Mouse (Mus musculus): Measurements from ENCODE around the gene Gpat3. TPM values are rescaled to one million over a fixed set of nuclear protein-coding genes. Genes with fewer than 3 reads are reported as not detected.

Gpat3 gene
- polyA plus RNA-seq, 1 experiment from 2014 or later, result 0.60 TPM

DNA sequence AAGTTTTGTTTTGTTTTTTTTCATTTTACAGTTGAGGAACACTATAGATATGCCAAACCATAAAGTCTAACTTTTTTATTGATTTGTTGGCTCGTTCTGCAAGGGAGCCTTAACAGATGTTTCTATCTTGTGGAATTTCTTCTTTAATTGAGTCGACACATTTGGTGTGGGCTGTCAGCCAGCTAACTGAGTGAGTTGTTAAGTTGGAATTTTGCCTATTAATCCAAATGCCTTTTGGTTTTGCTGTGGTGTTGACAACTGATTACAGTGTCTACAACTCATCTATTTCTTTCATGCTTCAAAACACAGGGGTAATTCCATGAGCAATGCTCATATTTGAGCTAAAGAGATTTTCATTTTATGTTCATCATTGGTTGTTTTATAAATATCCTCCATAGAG, 20.7 kb downstream of the Gpat3 start:
- Histone ChIP-seq H3K4me1 (replicated peaks; ENCODE audit: control insufficient read depth, insufficient read depth, low read length) (no peaks in the 10 kb centered on the region), H3K27ac (ENCODE audit: low read depth, low read length) (no peak overlapping the region), H3K9me3 (ENCODE audit: control insufficient read depth, low read length) (no peaks in the 10 kb centered on the region), H3K36me3 (ENCODE audit: control insufficient read depth, insufficient read depth, low read length) (no peaks in the 10 kb centered on the region), H3K4me2 (no peak overlapping the region), H3K4me3 (ENCODE audit: low read depth, low read length) (no peak overlapping the region), H3K9ac (ENCODE audit: low read depth, low read length) (no peak overlapping the region), H3K27me3 (replicated peaks; ENCODE audit: control insufficient read depth, insufficient read depth, low read length) (no peaks in the 10 kb centered on the region)
- ATAC-seq (replicated peaks; ENCODE audit: low FRiP score) (no peak), DNase-seq (ENCODE audit: low spot score) (no peak)
- 60% methylated on average over 2 of the region's 2 CpGs for WGBS

GRCm38 (mm10) chr5:100869197-100869895, 23.8 kb downstream of the Gpat3 start:
- H3K4me2 ChIP-seq, result no peak overlapping the region
- H3K27ac ChIP-seq (ENCODE audit: low read depth, low read length), result no peak overlapping the region
- H3K4me1 ChIP-seq (replicated peaks; ENCODE audit: control insufficient read depth, insufficient read depth, low read length), result no peaks in the 10 kb centered on the region
- 60% methylated on average over 4 of the region's 4 CpGs for WGBS
- H3K27me3 ChIP-seq (replicated peaks; ENCODE audit: control insufficient read depth, insufficient read depth, low read length), result no peaks in the 10 kb centered on the region
- no peaks in the 10 kb centered on the region for H3K36me3 ChIP-seq (ENCODE audit: control insufficient read depth, insufficient read depth, low read length)
- H3K9ac ChIP-seq (ENCODE audit: low read depth, low read length), result no peak overlapping the region
- ATAC-seq (replicated peaks; ENCODE audit: low FRiP score), result no peak
- H3K9me3 ChIP-seq (ENCODE audit: control insufficient read depth, low read length), result no peaks in the 10 kb centered on the region
- no peak overlapping the region for H3K4me3 ChIP-seq (ENCODE audit: low read depth, low read length)
- DNase-seq (ENCODE audit: low spot score), result no peak

- Histone ChIP-seq H3K27me3 (replicated peaks; ENCODE audit: control insufficient read depth, insufficient read depth, low read length) (no peaks in the 10 kb centered on the region), H3K4me3 (ENCODE audit: low read depth, low read length) (no peak overlapping the region), H3K9ac (ENCODE audit: low read depth, low read length) (no peak overlapping the region), H3K36me3 (ENCODE audit: control insufficient read depth, insufficient read depth, low read length) (no peaks in the 10 kb centered on the region), H3K4me1 (replicated peaks; ENCODE audit: control insufficient read depth, insufficient read depth, low read length) (no peaks in the 10 kb centered on the region), H3K9me3 (ENCODE audit: control insufficient read depth, low read length) (no peaks in the 10 kb centered on the region), H3K4me2 (no peak overlapping the region), H3K27ac (ENCODE audit: low read depth, low read length) (no peak overlapping the region)
- 41% methylated on average over 8 of the region's 8 CpGs for WGBS
- ATAC-seq (replicated peaks; ENCODE audit: low FRiP score), result peak; percentile 18; the same call in 1 of the 2 replicates
- no peak for DNase-seq (ENCODE audit: low spot score)
Measured at GRCm38 (mm10) chr5:100871987-100872386, 26.5 kb downstream of the Gpat3 start.

DNA sequence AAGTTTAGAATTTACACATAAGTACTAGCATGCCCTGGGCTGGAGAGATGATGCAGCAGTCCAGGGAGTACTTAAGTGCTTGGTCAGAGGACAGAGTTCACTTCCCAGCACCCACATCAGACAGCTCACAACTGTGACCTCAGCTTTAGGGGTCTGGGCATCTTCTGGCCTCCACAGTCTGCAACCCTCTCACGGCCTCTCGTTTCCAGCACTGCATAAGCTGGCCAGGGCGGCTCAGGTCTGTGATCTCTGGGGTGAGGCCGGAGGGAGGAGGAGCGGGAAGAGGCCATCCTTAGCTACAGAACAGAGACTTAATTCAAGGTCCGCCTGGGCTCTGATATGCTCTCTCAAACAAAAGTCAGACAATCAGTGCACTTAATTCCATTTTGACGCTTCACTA, 29.2 kb downstream of the Gpat3 start:
- Histone ChIP-seq H3K27me3 (replicated peaks; ENCODE audit: control insufficient read depth, insufficient read depth, low read length) (no peaks in the 10 kb centered on the region), H3K9ac (ENCODE audit: low read depth, low read length) (no peak overlapping the region), H3K4me3 (ENCODE audit: low read depth, low read length) (no peak overlapping the region), H3K27ac (ENCODE audit: low read depth, low read length) (no peak overlapping the region), H3K36me3 (ENCODE audit: control insufficient read depth, insufficient read depth, low read length) (no peaks in the 10 kb centered on the region), H3K9me3 (ENCODE audit: control insufficient read depth, low read length) (no peaks in the 10 kb centered on the region), H3K4me1 (replicated peaks; ENCODE audit: control insufficient read depth, insufficient read depth, low read length) (no peaks in the 10 kb centered on the region), H3K4me2 (no peak overlapping the region)
- DNase-seq (ENCODE audit: low spot score) (no peak), ATAC-seq (replicated peaks; ENCODE audit: low FRiP score) (no peak)
- WGBS, result 74% methylated on average over 7 of the region's 7 CpGs

DNA sequence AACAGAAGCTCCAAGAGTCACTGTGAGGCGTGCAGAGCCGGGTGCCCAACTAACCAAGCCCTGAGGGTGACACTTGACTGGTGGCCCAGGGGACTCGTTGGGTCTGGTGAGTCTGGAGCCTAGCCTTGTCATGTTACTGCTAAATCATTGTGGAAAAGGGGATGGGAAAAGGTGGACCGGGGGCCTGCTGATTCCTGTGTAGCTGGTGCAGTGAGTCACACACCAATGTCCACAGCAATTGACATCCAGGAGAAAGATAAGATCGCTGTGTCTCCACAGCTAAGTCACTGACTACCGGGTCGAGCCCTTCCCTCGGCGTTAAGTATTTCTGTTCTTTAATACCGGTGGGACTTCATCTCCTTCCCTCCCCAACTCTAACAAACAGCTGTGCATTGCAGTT, 29.7 kb downstream of the Gpat3 start:
- Histone ChIP-seq H3K9ac (ENCODE audit: low read depth, low read length) (no peak overlapping the region), H3K27me3 (replicated peaks; ENCODE audit: control insufficient read depth, insufficient read depth, low read length) (no peaks in the 10 kb centered on the region), H3K9me3 (ENCODE audit: control insufficient read depth, low read length) (no peaks in the 10 kb centered on the region), H3K4me1 (replicated peaks; ENCODE audit: control insufficient read depth, insufficient read depth, low read length) (no peaks in the 10 kb centered on the region), H3K36me3 (ENCODE audit: control insufficient read depth, insufficient read depth, low read length) (no peaks in the 10 kb centered on the region), H3K4me2 (no peak overlapping the region), H3K4me3 (ENCODE audit: low read depth, low read length) (no peak overlapping the region), H3K27ac (ENCODE audit: low read depth, low read length) (no peak overlapping the region)
- DNase-seq (ENCODE audit: low spot score) (no peak), ATAC-seq (replicated peaks; ENCODE audit: low FRiP score) (no peak)
- WGBS, result 67% methylated on average over 10 of the region's 10 CpGs

GRCm38 (mm10) chr5:100877021-100877420, 31.5 kb downstream of the Gpat3 start:
- Histone ChIP-seq H3K4me3 (ENCODE audit: low read depth, low read length) (no peak overlapping the region), H3K9me3 (ENCODE audit: control insufficient read depth, low read length) (no peaks in the 10 kb centered on the region), H3K27ac (ENCODE audit: low read depth, low read length) (no peak overlapping the region), H3K9ac (ENCODE audit: low read depth, low read length) (no peak overlapping the region), H3K27me3 (replicated peaks; ENCODE audit: control insufficient read depth, insufficient read depth, low read length) (no peaks in the 10 kb centered on the region), H3K4me2 (no peak overlapping the region), H3K36me3 (ENCODE audit: control insufficient read depth, insufficient read depth, low read length) (no peaks in the 10 kb centered on the region), H3K4me1 (replicated peaks; ENCODE audit: control insufficient read depth, insufficient read depth, low read length) (no peaks in the 10 kb centered on the region)
- ATAC-seq (replicated peaks; ENCODE audit: low FRiP score) (no peak), DNase-seq (ENCODE audit: low spot score) (no peak)

GRCm38 (mm10) chr5:100885216-100885615, 39.7 kb downstream of the Gpat3 start:
- Histone ChIP-seq H3K9me3 (ENCODE audit: control insufficient read depth, low read length) (no peaks in the 10 kb centered on the region), H3K4me2 (no peak overlapping the region), H3K4me3 (ENCODE audit: low read depth, low read length) (no peak overlapping the region), H3K4me1 (replicated peaks; ENCODE audit: control insufficient read depth, insufficient read depth, low read length) (no peaks in the 10 kb centered on the region), H3K9ac (ENCODE audit: low read depth, low read length) (no peak overlapping the region), H3K36me3 (ENCODE audit: control insufficient read depth, insufficient read depth, low read length) (no peaks in the 10 kb centered on the region), H3K27ac (ENCODE audit: low read depth, low read length) (no peak overlapping the region), H3K27me3 (replicated peaks; ENCODE audit: control insufficient read depth, insufficient read depth, low read length) (no peaks in the 10 kb centered on the region)
- ATAC-seq (replicated peaks; ENCODE audit: low FRiP score) (no peak), DNase-seq (ENCODE audit: low spot score) (no peak)
- 90% methylated on average over 6 of the region's 6 CpGs for WGBS

DNA sequence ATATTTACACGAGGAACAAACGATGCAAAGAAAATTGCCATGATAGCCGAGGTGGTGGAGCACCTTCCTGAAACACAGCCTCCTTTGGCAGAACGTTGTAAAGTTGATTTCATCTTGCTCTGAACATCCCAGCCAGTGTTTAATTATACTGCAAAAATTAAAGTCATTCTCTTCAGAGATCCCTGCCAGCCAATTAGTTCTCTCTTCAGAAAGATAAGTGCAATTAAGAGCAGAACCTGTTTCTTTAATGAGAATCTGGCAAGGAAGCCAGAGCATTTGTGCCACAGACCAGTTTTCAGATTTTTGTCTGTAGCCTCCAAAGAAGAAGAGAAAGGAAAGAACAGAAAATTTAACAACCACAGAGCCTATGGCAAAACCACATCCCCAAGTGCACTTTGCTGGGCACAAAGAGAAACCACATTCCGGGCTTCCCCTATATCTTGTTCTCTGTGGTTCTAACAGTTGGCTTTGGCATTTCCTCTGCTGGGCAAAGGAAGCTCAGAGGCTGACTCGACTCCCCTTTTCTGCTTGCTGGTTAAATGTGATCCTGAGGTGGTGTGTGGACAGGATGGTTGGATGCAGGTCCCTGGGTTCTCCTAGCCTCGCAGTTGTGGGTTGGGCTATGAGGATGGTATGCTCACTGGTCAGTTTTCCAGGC, 40.9 kb downstream of the Gpat3 start:
- no peak for ATAC-seq (replicated peaks; ENCODE audit: low FRiP score)
- WGBS, result 66% methylated on average over 7 of the region's 7 CpGs

GRCm38 (mm10) chr5:100896199-100896598, 50.7 kb downstream of the Gpat3 start:
- ATAC-seq (replicated peaks; ENCODE audit: low FRiP score), result 0 out of 2 replicates have a peak, but pooled peaks have one; percentile 45
- WGBS, result 65% methylated on average over 10 of the region's 10 CpGs

More for the DNA sequence above, 40.9 kb downstream of the Gpat3 start:
- no peak overlapping the region for H3K4me3 ChIP-seq (ENCODE audit: low read depth, low read length)
- no peaks in the 10 kb centered on the region for H3K36me3 ChIP-seq (ENCODE audit: control insufficient read depth, insufficient read depth, low read length)
- no peaks in the 10 kb centered on the region for H3K27me3 ChIP-seq (replicated peaks; ENCODE audit: control insufficient read depth, insufficient read depth, low read length)
- H3K27ac ChIP-seq (ENCODE audit: low read depth, low read length), result no peak overlapping the region
- H3K9me3 ChIP-seq (ENCODE audit: control insufficient read depth, low read length), result no peaks in the 10 kb centered on the region
- no peaks in the 10 kb centered on the region for H3K4me1 ChIP-seq (replicated peaks; ENCODE audit: control insufficient read depth, insufficient read depth, low read length)
- no peak overlapping the region for H3K9ac ChIP-seq (ENCODE audit: low read depth, low read length)
- no peak overlapping the region for H3K4me2 ChIP-seq
- DNase-seq (ENCODE audit: low spot score), result no peak

More at GRCm38 (mm10) chr5:100896199-100896598, 50.7 kb downstream of the Gpat3 start:
- no peak for DNase-seq (ENCODE audit: low spot score)
- Histone ChIP-seq H3K4me2 (no peak overlapping the region), H3K9ac (ENCODE audit: low read depth, low read length) (no peak overlapping the region), H3K27ac (ENCODE audit: low read depth, low read length) (no peak overlapping the region), H3K4me1 (replicated peaks; ENCODE audit: control insufficient read depth, insufficient read depth, low read length) (no peaks in the 10 kb centered on the region), H3K27me3 (replicated peaks; ENCODE audit: control insufficient read depth, insufficient read depth, low read length) (no peaks in the 10 kb centered on the region), H3K9me3 (ENCODE audit: control insufficient read depth, low read length) (no peaks in the 10 kb centered on the region), H3K36me3 (ENCODE audit: control insufficient read depth, insufficient read depth, low read length) (no peaks in the 10 kb centered on the region), H3K4me3 (ENCODE audit: low read depth, low read length) (no peak overlapping the region)
